Mouse (Mus musculus) kidney, embryonic 15.5 days (tissue): ENCODE measurements around the gene Mcm5. TPM values are rescaled to one million over a fixed set of nuclear protein-coding genes. Genes with fewer than 3 reads are reported as not detected.

Experiments
- ATAC-seq: fragments of 200-750 bp; cut with Nextera tagmentation; replicated peaks from 2 replicates; pipeline ENCODE4 v1.8.0; 2017; ENCODE audit warnings: moderate TSS enrichment; ENCODE audit not compliant: low FRiP score
- H3K27ac ChIP-seq: fragments of 300-500 bp; sonication (generic); 2 replicates; pipeline ENCODE4 v1.5.1; 2015; ENCODE audit warnings: mild to moderate bottlenecking, inconsistent platforms
- H3K27me3 ChIP-seq: fragments of 300-500 bp; sonication (generic); 2 replicates; pipeline ENCODE4 v1.6.1; 2015; ENCODE audit warnings: inconsistent platforms
- H3K36me3 ChIP-seq: fragments of 300-500 bp; sonication (generic); 2 replicates; pipeline ENCODE4 v1.6.1; 2015; ENCODE audit warnings: inconsistent platforms
- H3K4me1 ChIP-seq: fragments of 300-500 bp; sonication (generic); 2 replicates; pipeline ENCODE4 v1.6.1; 2015; ENCODE audit warnings: inconsistent platforms
- H3K4me2 ChIP-seq: fragments of 300-500 bp; sonication (generic); 2 replicates; pipeline ENCODE4 v1.6.1; 2015; ENCODE audit warnings: moderate library complexity, mild to moderate bottlenecking, inconsistent platforms
- H3K4me3 ChIP-seq: fragments of 300-500 bp; sonication (generic); replicated peaks from 2 replicates; pipeline ENCODE4 v1.5.1; 2015; ENCODE audit warnings: mild to moderate bottlenecking, inconsistent platforms
- H3K9ac ChIP-seq: fragments of 300-500 bp; sonication (generic); 2 replicates; pipeline ENCODE4 v1.6.1; 2015; ENCODE audit warnings: mild to moderate bottlenecking, inconsistent platforms
- H3K9me3 ChIP-seq: fragments of 300-500 bp; sonication (generic); replicated peaks from 2 replicates; pipeline ENCODE4 v1.6.1; 2016; ENCODE audit warnings: inconsistent platforms
- WGBS: fragments of 180-500 bp; shearing (Covaris S2); methylation state at CpG from one replicate; pipeline ENCODE4 v1.1.7; 2015; ENCODE audit warnings: mixed read lengths; 5-methylcytosine and 5-hydroxymethylcytosine counted together
- polyA plus RNA-seq: library from polyadenylated mRNA; unstranded; fragments of >200 nt; fragmentation: Nextera tagmentation; extraction: Ambion mirVana; gene quantifications from 2 replicates; pipeline ENCODE4 v1.2.1, GENCODE M21; 2015

The Mcm5 gene
- polyA plus RNA-seq, 1 experiment from 2014 or later, result 194 TPM

DNA sequence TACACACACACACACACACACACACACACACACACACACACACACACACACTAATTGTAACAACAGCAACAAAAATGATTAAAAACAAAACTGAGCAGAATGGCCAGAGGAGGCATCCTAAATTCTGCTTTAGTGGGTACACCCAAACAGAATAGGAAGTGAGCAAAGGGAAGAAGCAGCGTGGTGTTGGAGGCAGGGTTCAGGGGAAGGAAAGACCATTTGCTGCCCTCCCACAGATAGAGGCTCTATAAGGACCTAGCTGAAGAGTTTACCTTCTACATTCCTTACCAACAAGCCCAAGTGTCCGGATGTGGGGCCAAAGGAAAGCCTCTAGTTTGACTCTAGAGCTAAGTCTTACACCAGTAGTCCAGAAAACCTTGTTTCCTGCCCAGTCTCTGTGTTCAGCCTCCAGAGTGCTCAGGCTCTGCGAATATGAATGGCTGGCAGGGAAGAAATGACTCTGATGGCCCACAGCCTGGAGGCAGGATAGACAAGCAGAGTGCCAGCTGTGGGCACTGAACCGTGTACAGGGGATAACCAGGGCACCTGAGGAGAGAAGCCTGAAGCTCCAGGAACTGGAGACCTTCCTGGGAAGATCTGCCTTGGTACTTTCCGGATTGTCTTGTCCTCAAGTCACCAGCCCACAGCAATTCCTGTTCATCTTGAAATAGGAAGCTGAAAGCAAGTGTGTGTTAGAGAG is 41.7 kb downstream of the Mcm5 start:
- Histone ChIP-seq H3K36me3 (no peaks in the 10 kb centered on the region), H3K9ac (no peak overlapping the region), H3K9me3 (no peaks in the 10 kb centered on the region), H3K4me2 (no peak overlapping the region), H3K4me3 (no peak overlapping the region), H3K4me1 (no peaks in the 10 kb centered on the region), H3K27me3 (no peaks in the 10 kb centered on the region), H3K27ac (no peak overlapping the region)
- ATAC-seq, result no peak
- 80% methylated on average over 5 of the region's 5 CpGs for WGBS

DNA sequence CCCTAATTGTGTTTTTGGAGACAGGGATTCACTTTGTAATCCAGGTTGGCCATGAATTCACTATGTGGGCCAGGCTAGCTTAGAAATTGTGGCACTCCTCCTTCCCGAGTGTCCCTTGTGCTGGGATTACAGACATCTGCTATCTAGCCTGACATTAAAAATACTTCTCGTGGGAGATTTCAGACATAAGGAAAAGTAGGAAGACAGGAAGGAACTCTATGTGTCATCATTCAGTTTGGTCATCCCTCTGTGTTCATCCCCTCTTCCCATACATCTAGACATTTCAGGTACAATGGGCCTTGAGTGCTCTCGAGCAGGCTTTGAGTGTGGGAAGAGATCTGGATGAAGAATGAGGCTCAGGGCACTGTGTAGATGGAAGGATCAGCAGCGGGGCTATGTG is 42.4 kb downstream of the Mcm5 start:
- H3K9me3 ChIP-seq, result no peaks in the 10 kb centered on the region
- H3K4me3 ChIP-seq, result no peak overlapping the region
- ATAC-seq, result no peak
- no peak overlapping the region for H3K27ac ChIP-seq
- no peaks in the 10 kb centered on the region for H3K4me1 ChIP-seq
- H3K36me3 ChIP-seq, result no peaks in the 10 kb centered on the region
- 78% methylated on average over 4 of the region's 4 CpGs for WGBS
- H3K27me3 ChIP-seq, result no peaks in the 10 kb centered on the region
- H3K4me2 ChIP-seq, result no peak overlapping the region
- H3K9ac ChIP-seq, result no peak overlapping the region

DNA sequence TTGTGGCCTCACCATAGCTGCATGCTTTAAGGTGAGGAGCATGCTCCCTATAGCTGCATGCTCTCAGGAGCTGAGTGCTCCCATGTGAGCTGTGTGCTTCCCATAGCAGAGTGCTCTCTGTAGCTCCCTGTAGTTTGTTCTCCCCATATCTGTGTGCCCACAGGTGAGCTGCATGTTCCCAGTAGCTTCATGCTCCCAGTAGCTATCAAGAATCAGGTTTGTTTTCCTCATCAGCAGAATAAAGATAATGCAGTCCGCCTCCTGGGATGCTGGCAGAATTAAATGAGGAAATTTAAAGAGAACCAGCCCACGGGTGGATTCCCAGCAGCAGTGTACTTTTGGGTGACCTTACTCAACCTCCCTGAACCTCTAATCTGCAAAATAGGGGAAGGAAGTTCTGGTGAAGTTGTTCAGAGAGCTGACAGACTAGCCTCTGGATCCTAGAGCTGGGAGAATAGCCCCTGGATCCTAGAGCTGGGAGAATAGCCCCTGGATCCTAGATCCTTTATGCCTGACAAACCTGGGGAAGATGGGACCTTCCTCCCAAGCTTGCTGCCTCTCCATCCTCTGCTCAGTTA is 43.2 kb downstream of the Mcm5 start:
- Histone ChIP-seq H3K4me3 (no peak overlapping the region), H3K4me1 (no peaks in the 10 kb centered on the region), H3K4me2 (no peak overlapping the region), H3K36me3 (no peaks in the 10 kb centered on the region), H3K27ac (no peak overlapping the region), H3K9me3 (no peaks in the 10 kb centered on the region), H3K9ac (no peak overlapping the region), H3K27me3 (no peaks in the 10 kb centered on the region)
- WGBS, result 74% methylated on average over 2 of the region's 2 CpGs
- ATAC-seq, result no peak

DNA sequence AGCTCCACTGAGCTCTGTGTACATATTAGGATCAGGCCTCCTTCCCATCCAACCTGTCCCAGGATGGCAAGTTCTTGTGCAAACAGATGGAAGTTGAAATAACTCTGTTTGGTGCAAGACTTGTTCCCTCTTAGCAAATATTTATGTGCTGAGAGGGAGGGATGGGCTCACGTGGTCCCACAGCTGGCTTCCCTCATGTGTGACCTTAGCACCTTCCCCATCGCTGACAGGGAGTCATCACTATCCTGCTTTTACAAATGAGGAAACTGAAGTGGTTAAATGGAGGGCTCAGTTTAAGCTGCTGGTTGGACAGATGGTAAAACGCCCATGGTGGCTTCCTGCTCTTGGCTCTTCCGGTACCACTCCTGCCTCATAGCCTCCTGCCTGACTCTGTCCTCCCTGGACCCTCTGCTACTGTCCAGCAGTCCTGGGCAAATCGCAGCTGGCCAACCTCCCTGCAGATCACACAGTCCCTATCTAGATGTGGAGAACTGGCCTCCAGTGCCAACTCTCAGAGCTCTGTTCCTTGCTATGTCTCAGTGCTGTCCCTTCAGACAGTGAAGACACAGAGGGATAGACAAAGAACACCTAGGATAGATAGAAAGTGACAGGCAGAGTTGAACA is 45.6 kb downstream of the Mcm5 start:
- Histone ChIP-seq H3K27me3 (no peaks in the 10 kb centered on the region), H3K9me3 (no peaks in the 10 kb centered on the region), H3K4me2 (no peak overlapping the region), H3K4me3 (no peak overlapping the region), H3K36me3 (no peaks in the 10 kb centered on the region), H3K9ac (no peak overlapping the region), H3K27ac (no peak overlapping the region), H3K4me1 (no peaks in the 10 kb centered on the region)
- no peak for ATAC-seq
- WGBS, result 44% methylated on average over 5 of the region's 5 CpGs

DNA sequence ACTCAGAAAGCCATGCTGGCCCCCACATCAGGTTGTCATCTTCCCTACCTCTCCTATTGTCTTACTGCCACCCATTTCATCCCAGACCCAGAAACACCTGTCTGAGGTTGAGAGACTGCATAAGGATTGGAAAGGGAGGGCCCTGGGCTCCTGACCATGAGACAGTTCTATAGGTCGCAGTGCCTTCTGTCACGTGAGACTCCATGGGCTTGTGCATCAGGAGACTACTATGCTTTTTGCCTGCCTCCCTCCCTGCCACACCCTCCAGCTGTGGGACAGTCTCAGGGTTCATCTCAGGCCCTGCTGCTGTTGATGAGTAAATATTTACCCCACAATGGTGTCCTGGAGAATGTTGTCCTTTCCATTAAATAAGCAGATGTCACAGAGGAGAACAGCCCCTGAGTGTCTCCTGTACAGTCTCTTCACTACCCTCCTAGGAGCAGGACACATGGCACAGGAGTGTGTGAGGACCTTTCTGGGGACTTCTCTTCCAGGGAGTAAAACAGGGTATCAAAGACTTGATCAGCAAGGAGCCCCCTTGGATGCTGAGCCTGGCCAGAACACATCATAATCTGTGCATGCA is 46.5 kb downstream of the Mcm5 start:
- Histone ChIP-seq H3K27ac (no peak overlapping the region), H3K4me3 (no peak overlapping the region), H3K4me2 (no peak overlapping the region), H3K9me3 (no peaks in the 10 kb centered on the region), H3K36me3 (no peaks in the 10 kb centered on the region), H3K27me3 (no peaks in the 10 kb centered on the region), H3K9ac (no peak overlapping the region), H3K4me1 (no peaks in the 10 kb centered on the region)
- ATAC-seq, result no peak
- 62% methylated on average over 2 of the region's 2 CpGs for WGBS

DNA sequence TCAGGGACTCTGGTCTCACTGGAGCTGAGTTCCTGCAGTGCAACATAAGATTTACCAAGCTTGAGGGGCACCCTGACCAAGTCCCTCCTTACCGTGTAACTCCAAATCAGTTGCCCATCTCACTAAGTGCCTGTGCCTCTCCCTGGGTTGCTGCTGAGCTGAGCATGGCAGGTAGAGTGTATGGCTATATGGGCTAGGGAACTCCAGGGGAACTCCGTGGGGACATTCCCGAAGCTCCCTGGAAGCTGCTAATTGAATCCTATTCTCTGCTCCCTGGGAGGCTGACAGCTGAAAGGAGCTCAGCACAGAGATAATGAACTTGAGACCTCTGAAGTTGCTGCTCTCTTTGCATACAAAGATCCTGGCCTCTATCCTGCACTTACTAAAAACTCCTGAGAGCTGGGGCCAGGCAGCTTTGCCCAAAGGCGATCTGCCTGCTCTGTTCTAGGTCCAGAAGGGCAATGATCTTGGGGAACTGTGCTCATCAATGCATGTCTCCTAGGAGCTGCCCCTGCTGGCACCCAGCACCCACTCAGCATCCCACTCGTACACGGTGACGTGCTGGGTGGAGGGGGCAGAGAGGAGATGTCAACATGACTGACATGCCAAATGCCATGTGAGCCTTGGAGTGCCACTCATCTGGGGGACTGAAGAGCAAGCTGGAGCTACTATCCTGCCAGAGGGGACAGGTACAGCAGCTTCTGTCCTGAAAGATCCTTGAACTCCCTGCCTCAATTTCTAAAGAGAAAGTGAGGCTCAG is 48.3 kb downstream of the Mcm5 start:
- Histone ChIP-seq H3K27me3 (no peaks in the 10 kb centered on the region), H3K9me3 (no peaks in the 10 kb centered on the region), H3K27ac (no peak overlapping the region), H3K9ac (no peak overlapping the region), H3K36me3 (no peaks in the 10 kb centered on the region), H3K4me3 (no peak overlapping the region), H3K4me2 (no peak overlapping the region), H3K4me1 (no peaks in the 10 kb centered on the region)
- no peak for ATAC-seq
- 41% methylated on average over 7 of the region's 7 CpGs for WGBS

DNA sequence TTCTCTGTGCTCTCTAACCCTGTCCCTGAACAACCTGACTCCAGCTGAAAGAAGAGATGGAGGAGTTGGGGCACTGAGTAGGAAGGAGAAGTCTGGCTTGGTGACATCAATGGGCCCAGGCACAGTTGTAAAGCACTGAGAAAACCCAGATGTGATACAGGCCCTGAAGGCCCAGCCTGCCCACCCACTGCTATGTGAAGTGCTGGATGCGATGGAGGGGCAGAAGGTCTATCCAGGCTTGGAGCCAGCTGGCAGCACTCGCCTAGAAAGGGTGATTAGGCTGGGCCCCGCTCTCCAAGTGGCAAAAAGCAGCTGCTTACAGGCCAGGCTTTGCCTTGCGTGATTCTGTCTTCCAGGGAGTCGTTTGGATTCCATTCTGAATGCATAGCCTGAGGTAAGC is 60.0 kb downstream of the Mcm5 start:
- 72% methylated on average over 5 of the region's 5 CpGs for WGBS
- H3K4me2 ChIP-seq, result no peak overlapping the region
- no peak overlapping the region for H3K27ac ChIP-seq
- H3K9me3 ChIP-seq, result no peaks in the 10 kb centered on the region
- no peak overlapping the region for H3K9ac ChIP-seq
- no peaks in the 10 kb centered on the region for H3K36me3 ChIP-seq
- H3K27me3 ChIP-seq, result no peaks in the 10 kb centered on the region
- H3K4me1 ChIP-seq, result no peaks in the 10 kb centered on the region
- no peak for ATAC-seq
- no peak overlapping the region for H3K4me3 ChIP-seq

DNA sequence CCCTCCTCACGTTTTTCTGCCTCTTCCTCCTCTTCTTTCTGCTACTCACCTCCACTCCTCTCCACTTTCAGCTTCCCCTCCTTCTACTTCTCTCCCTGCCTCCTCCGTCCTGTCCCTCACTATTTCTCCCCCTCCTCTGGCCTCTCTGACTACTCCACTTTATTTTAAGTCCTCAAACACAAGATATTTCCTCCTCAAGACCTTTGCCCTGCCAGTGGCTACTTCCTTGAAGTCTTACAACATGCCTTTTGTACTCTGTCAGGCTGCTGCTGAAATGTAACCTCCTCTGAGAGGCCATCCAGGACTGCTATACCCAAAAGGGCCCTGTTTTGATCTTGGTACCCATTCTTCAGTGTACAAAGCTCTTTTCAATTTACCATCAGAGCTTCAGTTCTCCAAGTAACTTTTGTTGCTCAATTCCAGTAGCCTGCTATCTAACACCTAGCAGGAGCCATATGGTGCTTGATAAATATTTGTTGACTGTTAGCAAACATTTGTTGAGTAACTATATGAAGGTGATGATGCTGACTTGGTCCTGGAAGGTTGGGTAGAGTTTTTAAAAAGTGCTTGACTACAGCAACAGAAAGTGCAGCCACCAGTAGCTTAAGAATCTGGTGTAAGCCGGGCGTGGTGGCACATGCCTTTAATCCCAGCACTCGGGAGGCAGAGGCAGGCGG is 62.8 kb downstream of the Mcm5 start:
- Histone ChIP-seq H3K4me1 (no peaks in the 10 kb centered on the region), H3K9ac (no peak overlapping the region), H3K27me3 (no peaks in the 10 kb centered on the region), H3K4me3 (no peak overlapping the region), H3K27ac (no peak overlapping the region), H3K9me3 (no peaks in the 10 kb centered on the region), H3K36me3 (no peaks in the 10 kb centered on the region), H3K4me2 (no peak overlapping the region)
- 69% methylated on average over 6 of the region's 6 CpGs for WGBS
- ATAC-seq, result no peak

Other genes starting within 250 kb of the Mcm5 start
- 0.32 TPM in 1 of 2 replicates, not detected in the other for gene Isx, start 236.4 kb upstream of the Mcm5 start, polyA plus RNA-seq
- 38.6 and 46.4 TPM in 2 replicates for gene Hmgxb4, start 116.2 kb upstream of the Mcm5 start, polyA plus RNA-seq
- 29.6 and 35.1 TPM in 2 replicates for gene Tom1, start 75.9 kb upstream of the Mcm5 start, polyA plus RNA-seq
- gene Hmox1, start 15.9 kb upstream of the Mcm5 start, polyA plus RNA-seq, result 37.9 and 40.1 TPM in 2 replicates
- gene Rasd2, start 104.4 kb downstream of the Mcm5 start, polyA plus RNA-seq, result 1.9 and 2.3 TPM in 2 replicates